Mouse (Mus musculus) E14TG2a.4 (cell line): ENCODE measurements at regions not wholly inside any gene's neighbourhood (a gene's known extent, or its start where the extent isn't known, plus 50 kb on each side); places are given as distances from the start of the nearest gene placed in this dataset.

Source experiments
- CTCF ChIP-seq: conservative IDR thresholded peaks from 2 replicates; pipeline ENCODE4 v1.5.1; 2014; ENCODE audit warnings: low read length
- NANOG ChIP-seq: IDR thresholded peaks from 2 replicates; pipeline ENCODE4 v1.6.1; 2014; ENCODE audit warnings: borderline replicate concordance, low read length, mixed read lengths

DNA sequence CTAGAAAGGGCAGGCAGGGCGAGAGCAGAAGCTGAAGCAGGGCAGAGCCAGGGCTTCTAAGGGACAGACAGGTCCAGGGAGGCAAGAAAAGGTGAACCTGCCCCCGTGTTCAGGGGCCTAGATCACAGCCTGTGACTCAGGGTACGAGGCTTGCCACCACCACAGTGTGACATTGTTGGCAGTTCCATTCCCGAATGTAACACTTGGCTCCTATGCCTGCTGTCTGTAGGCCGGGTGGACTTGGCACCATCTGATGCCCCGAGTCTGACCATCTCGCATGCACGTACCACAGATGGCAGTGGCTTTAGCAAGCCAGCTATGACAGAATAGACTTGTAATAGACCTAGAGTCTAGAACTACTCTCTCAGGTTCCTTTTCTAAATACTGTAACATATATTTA lies 74.3 kb downstream of the Sdc1 start:
- no peak for TF ChIP-seq CTCF
- TF ChIP-seq NANOG = no peak
